Mouse (Mus musculus): ENCODE measurements around the gene Pde4b. TPM values are rescaled to one million over a fixed set of nuclear protein-coding genes. Genes with fewer than 3 reads are reported as not detected.

The Pde4b gene
- polyA plus RNA-seq, 1 experiment from 2014 or later: 9.6 TPM

DNA sequence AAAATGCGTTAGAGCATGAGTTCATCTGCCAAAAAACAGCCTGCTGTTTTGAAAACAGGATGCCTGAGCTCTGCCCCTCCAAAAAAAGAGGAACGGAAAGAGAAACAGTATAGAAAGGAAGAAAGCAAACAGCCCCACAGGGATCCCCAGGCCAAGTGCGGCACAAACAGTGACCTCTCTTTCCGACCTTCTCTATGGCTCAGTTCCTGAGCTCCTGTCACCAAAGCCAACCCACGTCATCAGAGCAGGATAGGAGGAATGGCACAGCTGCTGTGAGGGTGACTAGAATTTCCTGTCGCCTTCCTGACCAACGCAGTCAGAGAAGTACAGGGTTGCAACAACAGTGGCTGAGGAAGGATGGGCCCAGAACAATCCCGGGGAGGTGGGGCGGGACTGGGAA is 486.9 kb downstream of the Pde4b start:
- 38% methylated on average over 9 of the region's 9 CpGs for WGBS
- Histone ChIP-seq H3K27ac (no peak overlapping the region), H3K9me3 (no peaks in the 10 kb centered on the region), H3K9ac (no peak overlapping the region), H3K4me3 (no peak overlapping the region), H3K4me2 (no peak overlapping the region), H3K4me1 (peaks cover 20% of the 10 kb centered on the region), H3K36me3 (no peaks in the 10 kb centered on the region), H3K27me3 (no peaks in the 10 kb centered on the region)
- ATAC-seq (ENCODE audit: insufficient number of reproducible peaks, insufficient read depth, low FRiP score, low TSS enrichment, low read depth): no peak

DNA sequence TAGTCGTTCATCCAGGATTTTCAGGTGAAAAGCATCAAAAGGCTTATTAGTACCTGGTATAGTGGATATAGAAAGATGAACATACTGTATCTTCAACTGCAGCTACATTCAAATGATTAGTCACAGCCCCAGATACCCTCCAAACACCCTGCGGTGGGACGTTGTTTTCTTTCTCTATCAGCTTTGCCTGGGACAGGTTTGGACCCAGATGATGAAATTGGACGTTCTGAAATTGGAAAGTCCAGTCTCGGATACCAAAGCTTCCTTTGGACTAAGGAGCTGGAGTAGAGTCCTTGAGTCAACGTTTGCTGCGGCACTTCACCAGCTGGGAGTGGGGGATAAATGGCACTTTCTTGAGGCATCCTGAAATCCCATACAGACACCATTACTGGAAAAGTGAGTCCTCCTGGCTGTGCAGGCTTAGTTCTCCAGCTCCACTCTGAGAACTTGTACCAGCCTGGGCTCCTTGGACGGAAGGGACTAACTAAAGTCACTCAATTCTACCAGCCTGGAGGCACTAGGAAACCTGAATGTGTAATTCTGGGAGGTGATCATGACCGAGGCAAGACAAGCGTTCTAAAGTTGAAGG is 487.4 kb downstream of the Pde4b start:
- Histone ChIP-seq H3K4me2 (no peak overlapping the region), H3K27me3 (no peaks in the 10 kb centered on the region), H3K9me3 (no peaks in the 10 kb centered on the region), H3K4me1 (peaks cover 14% of the 10 kb centered on the region), H3K27ac (no peak overlapping the region), H3K4me3 (no peak overlapping the region), H3K9ac (no peak overlapping the region), H3K36me3 (no peaks in the 10 kb centered on the region)
- 82% methylated on average over 10 of the region's 10 CpGs for WGBS
- no peak for ATAC-seq (ENCODE audit: insufficient number of reproducible peaks, insufficient read depth, low FRiP score, low TSS enrichment, low read depth)

DNA sequence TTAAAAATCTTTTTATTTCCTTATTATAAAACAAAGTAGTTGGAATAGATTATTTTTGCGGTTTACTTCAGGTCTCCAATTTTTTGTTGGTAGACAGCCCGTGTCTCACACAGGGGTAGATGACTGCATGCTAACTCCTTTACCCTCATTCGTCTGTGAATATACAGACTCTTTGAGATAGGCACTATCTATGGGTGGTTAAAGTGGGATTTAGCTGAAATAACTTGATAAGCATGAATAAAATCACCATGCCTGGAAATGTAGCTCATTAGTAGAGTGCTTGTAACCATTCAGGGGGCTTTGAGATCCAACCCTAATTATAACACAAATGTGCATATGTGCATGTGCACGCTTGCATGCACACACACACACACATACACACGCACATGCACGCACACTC is 488.8 kb downstream of the Pde4b start:
- Histone ChIP-seq H3K9ac (no peak overlapping the region), H3K36me3 (no peaks in the 10 kb centered on the region), H3K9me3 (no peaks in the 10 kb centered on the region), H3K4me1 (0 out of 2 replicates have a peak, but pooled peaks cover 9% of the 10 kb centered on the region), H3K4me2 (no peak overlapping the region), H3K27ac (no peak overlapping the region), H3K27me3 (no peaks in the 10 kb centered on the region), H3K4me3 (no peak overlapping the region)
- WGBS: 84% methylated on average over 6 of the region's 6 CpGs
- no peak for ATAC-seq (ENCODE audit: insufficient number of reproducible peaks, insufficient read depth, low FRiP score, low TSS enrichment, low read depth)

DNA sequence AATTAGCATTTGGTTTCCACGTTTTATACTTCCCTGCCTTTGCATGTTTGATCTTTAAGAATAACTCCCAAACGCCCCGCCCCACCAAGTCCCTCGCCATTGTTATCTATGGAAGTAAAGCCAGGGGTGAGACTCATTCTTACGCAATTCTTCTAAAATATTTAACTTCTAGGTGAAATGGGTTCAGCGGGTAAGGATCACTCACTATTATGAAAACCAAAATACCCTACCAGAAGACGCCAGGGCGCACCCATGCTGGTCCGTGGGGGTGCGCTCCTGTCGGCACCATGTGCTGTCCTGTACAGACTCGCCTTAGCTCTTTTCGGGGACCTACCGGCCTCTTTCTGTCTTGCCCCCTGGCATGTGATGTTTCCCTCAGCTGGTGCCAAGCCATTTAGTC is 490.3 kb downstream of the Pde4b start:
- H3K27ac ChIP-seq: no peak overlapping the region
- no peaks in the 10 kb centered on the region for H3K9me3 ChIP-seq
- H3K4me2 ChIP-seq: no peak overlapping the region
- no peaks in the 10 kb centered on the region for H3K27me3 ChIP-seq
- 0 out of 2 replicates have a peak, but pooled peaks cover 9% of the 10 kb centered on the region for H3K4me1 ChIP-seq
- no peak overlapping the region for H3K4me3 ChIP-seq
- no peaks in the 10 kb centered on the region for H3K36me3 ChIP-seq
- no peak overlapping the region for H3K9ac ChIP-seq
- 85% methylated on average over 14 of the region's 14 CpGs for WGBS
- no peak for ATAC-seq (ENCODE audit: insufficient number of reproducible peaks, insufficient read depth, low FRiP score, low TSS enrichment, low read depth)

DNA sequence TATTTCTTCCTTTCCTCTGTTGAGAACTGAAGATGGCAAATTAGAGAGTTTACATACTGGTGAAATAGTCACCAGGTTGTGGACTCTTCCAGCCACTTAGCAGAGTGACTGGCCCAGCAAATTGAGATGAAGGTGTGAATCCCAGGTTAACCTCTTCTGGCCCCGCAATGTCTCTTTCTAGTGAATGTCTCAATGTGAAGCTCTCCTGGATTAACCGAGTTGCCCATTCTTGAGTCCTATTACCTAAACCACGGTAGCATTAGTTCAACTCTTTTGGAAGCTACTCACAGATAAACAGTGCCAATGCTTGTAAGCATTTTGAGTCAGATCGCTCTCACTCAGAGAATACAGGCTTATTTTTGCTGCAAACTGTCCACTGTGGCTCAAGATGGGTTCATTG is 491.7 kb downstream of the Pde4b start:
- Histone ChIP-seq H3K4me1 (0 out of 2 replicates have a peak, but pooled peaks cover 8% of the 10 kb centered on the region), H3K27ac (no peak overlapping the region), H3K4me3 (no peak overlapping the region), H3K9me3 (no peaks in the 10 kb centered on the region), H3K9ac (no peak overlapping the region), H3K27me3 (no peaks in the 10 kb centered on the region), H3K4me2 (no peak overlapping the region), H3K36me3 (no peaks in the 10 kb centered on the region)
- ATAC-seq (ENCODE audit: insufficient number of reproducible peaks, insufficient read depth, low FRiP score, low TSS enrichment, low read depth): no peak
- 87% methylated on average over 4 of the region's 4 CpGs for WGBS

DNA sequence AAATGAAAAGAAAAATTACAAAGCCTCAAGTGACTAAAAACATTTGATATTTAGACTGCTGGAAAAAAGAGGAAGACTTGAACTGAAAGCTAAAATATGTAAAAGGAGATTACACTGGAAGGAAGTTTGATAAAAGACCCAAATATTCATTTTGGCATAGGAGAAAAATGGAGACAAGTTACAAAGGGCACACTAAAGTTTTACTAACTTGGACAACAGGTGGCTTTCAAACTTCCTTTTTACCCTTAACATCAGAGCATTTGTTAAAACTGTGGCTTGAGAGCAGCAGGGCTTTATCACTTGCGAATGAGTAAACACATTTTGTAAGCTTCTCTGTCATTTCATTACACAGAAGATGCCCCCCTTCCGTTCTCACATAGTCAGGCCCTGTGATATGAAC is 492.4 kb downstream of the Pde4b start:
- H3K4me2 ChIP-seq: no peak overlapping the region
- 92% methylated on average over 2 of the region's 2 CpGs for WGBS
- H3K27ac ChIP-seq: no peak overlapping the region
- H3K36me3 ChIP-seq: no peaks in the 10 kb centered on the region
- H3K9me3 ChIP-seq: no peaks in the 10 kb centered on the region
- H3K9ac ChIP-seq: no peak overlapping the region
- 0 out of 2 replicates have a peak, but pooled peaks cover 5% of the 10 kb centered on the region for H3K4me1 ChIP-seq
- no peaks in the 10 kb centered on the region for H3K27me3 ChIP-seq
- no peak for ATAC-seq (ENCODE audit: insufficient number of reproducible peaks, insufficient read depth, low FRiP score, low TSS enrichment, low read depth)
- no peak overlapping the region for H3K4me3 ChIP-seq

DNA sequence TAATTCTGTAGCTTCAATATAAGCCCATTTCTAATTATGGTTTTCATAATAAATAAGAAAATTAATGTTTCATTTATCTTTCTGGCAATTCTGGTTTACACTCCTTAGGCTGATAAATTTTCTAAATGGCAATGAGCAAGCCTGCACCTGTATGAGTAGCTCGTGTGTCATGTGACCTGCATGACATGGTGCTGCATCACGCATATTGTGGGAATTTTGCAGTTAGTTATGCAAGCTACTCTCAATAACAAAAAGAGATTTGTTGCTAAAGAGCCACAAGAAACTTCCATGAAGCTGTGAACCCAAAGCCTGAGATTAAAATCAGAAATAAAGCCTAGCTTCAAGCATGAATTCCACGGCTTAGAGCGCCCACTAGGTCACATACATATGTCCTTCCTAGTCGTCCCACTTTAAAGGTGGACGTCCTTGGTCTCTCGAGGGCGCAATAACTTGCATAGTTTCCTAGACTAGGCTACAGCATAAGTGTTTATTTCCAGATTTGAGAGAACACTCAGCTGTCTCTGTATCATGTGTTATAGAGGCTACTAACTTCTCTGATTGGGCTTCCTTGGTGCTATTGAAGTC is 494.9 kb downstream of the Pde4b start:
- no peak overlapping the region for H3K9ac ChIP-seq
- no peaks in the 10 kb centered on the region for H3K36me3 ChIP-seq
- H3K4me2 ChIP-seq: no peak overlapping the region
- no peak overlapping the region for H3K27ac ChIP-seq
- WGBS: 83% methylated on average over 8 of the region's 8 CpGs
- no peaks in the 10 kb centered on the region for H3K9me3 ChIP-seq
- no peak for ATAC-seq (ENCODE audit: insufficient number of reproducible peaks, insufficient read depth, low FRiP score, low TSS enrichment, low read depth)
- H3K4me3 ChIP-seq: no peak overlapping the region
- H3K27me3 ChIP-seq: no peaks in the 10 kb centered on the region
- H3K4me1 ChIP-seq: no peaks in the 10 kb centered on the region

DNA sequence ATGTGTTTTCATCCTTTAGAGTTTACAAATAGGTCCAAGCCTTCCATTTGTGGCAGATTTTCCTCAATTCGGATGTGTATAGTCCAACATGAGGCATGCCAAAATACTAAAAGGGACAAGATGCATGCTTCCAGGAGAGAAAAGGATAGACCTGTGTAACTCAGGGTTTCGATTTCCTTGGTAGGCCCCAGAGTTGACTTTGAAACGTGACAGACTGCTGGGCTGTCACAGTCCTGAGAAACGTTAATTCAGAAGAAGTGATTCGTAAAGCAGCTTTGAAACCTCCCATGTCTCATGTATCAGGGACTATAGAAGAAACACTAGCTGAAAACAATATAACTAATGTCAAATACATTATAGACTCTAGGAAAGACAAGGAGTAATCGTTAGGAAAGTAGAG is 495.6 kb downstream of the Pde4b start:
- Histone ChIP-seq H3K9ac (no peak overlapping the region), H3K27me3 (no peaks in the 10 kb centered on the region), H3K4me2 (no peak overlapping the region), H3K9me3 (no peaks in the 10 kb centered on the region), H3K4me3 (no peak overlapping the region), H3K36me3 (no peaks in the 10 kb centered on the region), H3K4me1 (no peaks in the 10 kb centered on the region), H3K27ac (no peak overlapping the region)
- no peak for ATAC-seq (ENCODE audit: insufficient number of reproducible peaks, insufficient read depth, low FRiP score, low TSS enrichment, low read depth)
- WGBS: 63% methylated on average over 6 of the region's 6 CpGs

DNA sequence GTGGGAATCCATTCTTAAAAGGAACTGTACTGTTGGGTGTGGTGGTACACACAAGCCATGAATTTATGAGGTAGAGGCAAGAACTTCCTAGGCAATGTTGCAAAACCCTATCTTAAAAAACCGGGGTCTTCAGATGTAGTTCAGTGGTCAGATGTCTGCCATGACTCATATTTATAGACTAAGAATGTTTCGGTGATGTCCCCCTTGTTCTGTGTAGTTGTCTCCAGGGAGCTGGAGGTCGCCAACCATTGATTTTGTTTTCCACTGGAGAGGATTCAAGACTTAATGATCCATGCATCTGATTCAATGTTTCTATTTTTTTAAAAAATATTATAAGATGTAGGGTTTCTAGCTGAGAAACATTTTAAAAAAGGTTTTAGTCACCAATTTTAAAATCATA is 496.1 kb downstream of the Pde4b start:
- WGBS: 84% methylated on average over 3 of the region's 3 CpGs
- no peak for ATAC-seq (ENCODE audit: insufficient number of reproducible peaks, insufficient read depth, low FRiP score, low TSS enrichment, low read depth)
- H3K4me3 ChIP-seq: no peak overlapping the region
- H3K9me3 ChIP-seq: no peaks in the 10 kb centered on the region
- H3K27me3 ChIP-seq: no peaks in the 10 kb centered on the region
- peaks cover 3% of the 10 kb centered on the region for H3K4me1 ChIP-seq
- H3K4me2 ChIP-seq: no peak overlapping the region
- H3K9ac ChIP-seq: no peak overlapping the region
- no peaks in the 10 kb centered on the region for H3K36me3 ChIP-seq
- no peak overlapping the region for H3K27ac ChIP-seq

DNA sequence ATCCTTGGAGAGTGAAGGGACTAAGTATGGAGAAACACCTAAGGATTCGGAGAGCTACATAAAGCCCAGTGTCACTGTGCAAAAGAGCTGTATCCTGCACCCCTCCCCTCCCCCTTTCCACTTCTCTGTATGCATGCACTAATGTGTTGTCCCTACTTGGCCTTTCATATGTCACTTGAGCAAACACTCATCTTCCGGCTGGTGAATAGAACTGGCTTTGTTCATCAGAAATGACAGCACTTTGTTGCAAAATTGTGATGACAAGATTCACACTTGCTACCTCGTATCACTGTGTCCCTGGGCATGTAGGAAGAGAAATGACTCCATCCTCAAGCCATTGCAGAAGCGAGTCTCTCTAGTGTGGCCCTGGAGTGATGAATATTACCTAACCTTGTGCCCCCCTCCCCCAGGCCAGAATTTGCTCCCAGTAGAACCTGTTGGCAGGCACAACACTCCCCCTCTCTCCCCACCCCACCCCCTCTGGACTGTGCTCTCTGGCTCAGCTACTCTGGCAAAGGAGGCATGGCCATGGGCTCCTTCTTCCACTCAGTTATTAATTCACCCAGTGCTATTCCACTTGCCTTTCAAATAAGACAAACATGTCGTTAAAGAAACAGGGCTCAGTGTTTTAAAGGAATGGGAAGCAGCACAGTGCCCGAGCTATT is 497.4 kb downstream of the Pde4b start:
- no peaks in the 10 kb centered on the region for H3K27me3 ChIP-seq
- 53% methylated on average over 6 of the region's 6 CpGs for WGBS
- no peaks in the 10 kb centered on the region for H3K36me3 ChIP-seq
- no peak for ATAC-seq (ENCODE audit: insufficient number of reproducible peaks, insufficient read depth, low FRiP score, low TSS enrichment, low read depth)
- no peak overlapping the region for H3K4me2 ChIP-seq
- H3K9me3 ChIP-seq: no peaks in the 10 kb centered on the region
- peaks cover 16% of the 10 kb centered on the region for H3K4me1 ChIP-seq
- H3K9ac ChIP-seq: no peak overlapping the region
- no peak overlapping the region for H3K27ac ChIP-seq
- no peak overlapping the region for H3K4me3 ChIP-seq

DNA sequence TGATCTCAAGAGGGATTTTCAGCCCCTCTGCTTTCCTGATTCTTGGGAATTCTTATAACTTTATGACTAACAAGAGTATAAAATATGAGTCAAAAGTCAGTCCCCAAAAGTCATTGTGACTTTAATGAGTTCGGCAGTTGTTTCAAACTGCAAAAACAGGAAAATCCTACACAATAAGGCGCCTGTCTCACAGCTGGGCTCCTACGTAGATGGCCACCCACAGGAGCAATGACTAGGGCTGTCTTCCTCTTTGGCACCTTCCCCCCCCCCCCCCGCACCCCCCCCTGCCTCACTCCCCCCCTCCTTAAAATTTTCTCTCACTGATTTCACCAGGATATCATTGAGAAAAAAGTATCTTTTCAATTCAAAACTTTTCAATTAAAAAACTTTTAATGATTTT is 498.2 kb downstream of the Pde4b start:
- H3K4me3 ChIP-seq: no peak overlapping the region
- no peak overlapping the region for H3K4me2 ChIP-seq
- no peak overlapping the region for H3K9ac ChIP-seq
- no peak overlapping the region for H3K27ac ChIP-seq
- no peaks in the 10 kb centered on the region for H3K36me3 ChIP-seq
- no peaks in the 10 kb centered on the region for H3K9me3 ChIP-seq
- no peak for ATAC-seq (ENCODE audit: insufficient number of reproducible peaks, insufficient read depth, low FRiP score, low TSS enrichment, low read depth)
- H3K4me1 ChIP-seq: peaks cover 19% of the 10 kb centered on the region
- 50% methylated on average over 3 of the region's 4 CpGs for WGBS
- H3K27me3 ChIP-seq: no peaks in the 10 kb centered on the region

DNA sequence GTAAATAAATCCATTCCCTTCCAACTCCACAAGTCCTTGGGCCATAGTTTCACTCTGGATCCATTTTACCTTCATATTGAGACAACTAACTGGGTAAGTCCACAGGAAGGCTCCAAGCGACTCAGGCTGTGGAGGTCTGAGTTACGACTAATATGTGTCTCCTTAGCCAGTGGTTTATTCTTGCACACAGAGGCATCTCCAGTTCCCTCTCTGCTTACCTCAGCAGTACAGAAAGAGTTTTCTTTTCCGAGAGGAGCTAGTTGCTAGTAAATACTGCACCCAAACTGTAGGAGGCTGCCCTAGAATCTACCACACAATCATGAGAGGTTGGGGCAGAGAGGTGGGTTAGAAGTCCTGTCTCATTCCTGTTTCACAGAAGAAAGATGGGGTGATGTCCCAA is 499.4 kb downstream of the Pde4b start:
- Histone ChIP-seq H3K4me2 (no peak overlapping the region), H3K27me3 (no peaks in the 10 kb centered on the region), H3K9me3 (no peaks in the 10 kb centered on the region), H3K27ac (no peak overlapping the region), H3K4me3 (no peak overlapping the region), H3K36me3 (no peaks in the 10 kb centered on the region), H3K4me1 (peaks cover 19% of the 10 kb centered on the region), H3K9ac (no peak overlapping the region)
- no peak for ATAC-seq (ENCODE audit: insufficient number of reproducible peaks, insufficient read depth, low FRiP score, low TSS enrichment, low read depth)
- WGBS: 88% methylated on average over 3 of the region's 3 CpGs

All from embryonic facial prominence, embryonic 13.5 days (tissue).